Mouse (Mus musculus): ENCODE measurements at regions not wholly inside any gene's neighbourhood (a gene's known extent, or its start where the extent isn't known, plus 50 kb on each side); places are given as distances from the start of the nearest gene placed in this dataset.
A peak's percentile ranks its signal among the peaks of the same experiment; 100 is the strongest.

- DNase-seq (ENCODE audit: low spot score), result peak; percentile 24
Measured at GRCm38 (mm10) chr3:34231593-34232328, 150.6 kb upstream of the Dnajc19 start.

GRCm38 (mm10) chr3:34222291-34222690 is 141.2 kb upstream of the Dnajc19 start:
- DNase-seq (ENCODE audit: low spot score), result no peak

GRCm38 (mm10) chr3:34219741-34220310 is 138.7 kb upstream of the Dnajc19 start:
- no peak for DNase-seq (ENCODE audit: low spot score)

GRCm38 (mm10) chr3:34219096-34219495 is 138.0 kb upstream of the Dnajc19 start:
- no peak for DNase-seq (ENCODE audit: low spot score)

- no peak for DNase-seq (ENCODE audit: low spot score)
Measured at GRCm38 (mm10) chr3:34217911-34218310, 136.8 kb upstream of the Dnajc19 start.

- DNase-seq (ENCODE audit: low spot score), result no peak
Measured at GRCm38 (mm10) chr3:34214233-34214632, 133.1 kb upstream of the Dnajc19 start.

GRCm38 (mm10) chr3:34206454-34206853 is 125.3 kb upstream of the Dnajc19 start:
- no peak for DNase-seq (ENCODE audit: low spot score)

- peak; percentile 56 for DNase-seq (ENCODE audit: low spot score)
Measured at GRCm38 (mm10) chr3:34198228-34198627, 117.1 kb upstream of the Dnajc19 start.

GRCm38 (mm10) chr3:34197163-34197455 is 116.0 kb upstream of the Dnajc19 start:
- no peak for DNase-seq (ENCODE audit: low spot score)

GRCm38 (mm10) chr3:34196451-34197162 is 115.5 kb upstream of the Dnajc19 start:
- no peak for DNase-seq (ENCODE audit: low spot score)

GRCm38 (mm10) chr3:34195729-34196450 is 114.8 kb upstream of the Dnajc19 start:
- DNase-seq (ENCODE audit: low spot score), result no peak

GRCm38 (mm10) chr3:34173416-34174097 is 92.4 kb upstream of the Dnajc19 start:
- no peak for DNase-seq (ENCODE audit: low spot score)

GRCm38 (mm10) chr3:34172899-34173298 is 91.8 kb upstream of the Dnajc19 start:
- no peak for DNase-seq (ENCODE audit: low spot score)

- DNase-seq (ENCODE audit: low spot score), result no peak
Measured at GRCm38 (mm10) chr3:34171893-34172292, 90.8 kb upstream of the Dnajc19 start.

GRCm38 (mm10) chr3:34168087-34168486 is 87.0 kb upstream of the Dnajc19 start:
- no peak for DNase-seq (ENCODE audit: low spot score)

GRCm38 (mm10) chr3:34150036-34150435 is 68.9 kb upstream of the Dnajc19 start:
- DNase-seq (ENCODE audit: low spot score), result no peak

GRCm38 (mm10) chr3:34143652-34144051 is 62.5 kb upstream of the Dnajc19 start:
- DNase-seq (ENCODE audit: low spot score), result no peak

- no peak for DNase-seq (ENCODE audit: low spot score)
Measured at GRCm38 (mm10) chr3:34139227-34139626, 58.1 kb upstream of the Dnajc19 start.

- no peak for DNase-seq (ENCODE audit: low spot score)
Measured at GRCm38 (mm10) chr3:34137984-34138383, 56.9 kb upstream of the Dnajc19 start.

- no peak for DNase-seq (ENCODE audit: low spot score)
Measured at GRCm38 (mm10) chr3:34136385-34136784, 55.3 kb upstream of the Dnajc19 start.

Measured in layer of hippocampus, adult 11-12 months (tissue).